Mouse (Mus musculus) CH12.LX (cell line): ENCODE data around the gene Olfr593. TPM values are rescaled to one million over a fixed set of nuclear protein-coding genes. Genes with fewer than 3 reads are reported as not detected.
"Not testable (repeated sequence)": the region's sequence is repeated elsewhere in the genome, so short reads cannot be mapped to it uniquely, and the experiment has no call there.

Experiments
- DNase-seq: peaks from one replicate; pipeline ENCODE4 v3.0.0-alpha.2; 2013; ENCODE audit errors: extremely low read depth
- H3K27ac ChIP-seq: 2 replicates; pipeline ENCODE4 v1.5.1; 2012; ENCODE audit warnings: low read depth, mild to moderate bottlenecking, control low read depth, moderate library complexity; ENCODE audit not compliant: insufficient read depth
- H3K27me3 ChIP-seq: replicated peaks from 2 replicates; pipeline ENCODE3; 2012; ENCODE audit warnings: inconsistent platforms
- H3K36me3 ChIP-seq, 2 experiments: replicated peaks in 1 of 2; 2 replicates each; pipeline versions ENCODE3 to v1.6.1; 2012; ENCODE audit warnings: inconsistent platforms in 1 of 2, low read length in 1 of 2, mild to moderate bottlenecking in 1 of 2, mixed read lengths in 1 of 2, moderate library complexity in 1 of 2; ENCODE audit not compliant: control insufficient read depth in 1 of 2, insufficient read depth in 1 of 2
- H3K4me1 ChIP-seq, 2 experiments: 2 replicates each; pipeline ENCODE4 v1.6.1; 2012; ENCODE audit warnings: inconsistent platforms in 1 of 2, moderate library complexity in 1 of 2; ENCODE audit not compliant: insufficient read depth in 2 of 2, control insufficient read depth in 1 of 2
- H3K4me2 ChIP-seq: 2 replicates; pipeline ENCODE4 v1.6.1; 2012; ENCODE audit warnings: low read depth, mild to moderate bottlenecking, control low read depth; ENCODE audit not compliant: poor library complexity, insufficient read depth, severe bottlenecking
- H3K4me3 ChIP-seq, 3 experiments: fragments of 150-350 bp in 1 of 3; sonication (generic) in 1 of 3; replicated peaks in 1 of 3; 2 replicates each; pipeline versions ENCODE3 to v1.5.1; 2011 to 2012; ENCODE audit warnings: low read depth in 2 of 3, low read length in 2 of 3, mild to moderate bottlenecking in 2 of 3, moderate library complexity in 2 of 3, control low read depth in 1 of 3, improper control_type of control experiment in 1 of 3, inconsistent platforms in 1 of 3, mixed read lengths in 1 of 3; ENCODE audit not compliant: poor library complexity in 1 of 3
- H3K79me2 ChIP-seq: replicated peaks from 2 replicates; pipeline ENCODE4 v1.6.1; 2012; ENCODE audit warnings: mild to moderate bottlenecking, moderate library complexity; ENCODE audit not compliant: control insufficient read depth, poor library complexity, insufficient read depth, severe bottlenecking; ENCODE audit errors: extremely low read depth
- H3K9ac ChIP-seq: 2 replicates; pipeline ENCODE4 v1.6.1; 2012; ENCODE audit warnings: low read depth, mild to moderate bottlenecking, control low read depth, moderate library complexity; ENCODE audit not compliant: insufficient read depth
- H3K9me3 ChIP-seq: replicated peaks from 2 replicates; pipeline ENCODE3; 2012; ENCODE audit warnings: low read length, inconsistent platforms, mixed read lengths
- dilution Hi-C: fragments of 300-500 bp; cut with MboI; formaldehyde crosslinking; loops from 2 replicates; pipeline ENCODE4 v1.14.3; 2020; ENCODE audit warnings: low sequenced_read_pairs; ENCODE audit not compliant: extremely low pct_unique_long_range_greater_than_20kb, extremely low pct_ligation_motif_present
- in situ Hi-C: fragments of 300-500 bp; cut with MboI; formaldehyde crosslinking; loops from 3 replicates; pipeline ENCODE4 v1.14.3; 2019; ENCODE audit warnings: low sequenced_read_pairs, low pct_ligation_motif_present, low pct_unique_long_range_greater_than_20kb, mixed read lengths
- polyA plus RNA-seq: library from polyadenylated mRNA; unstranded; fragments of >175 nt; gene quantifications from 2 replicates; pipeline ENCODE4 v1.2.1, GENCODE M21; 2012; ENCODE audit warnings: low read depth; ENCODE audit not compliant: insufficient read length
- total RNA-seq, 2 experiments: library from RNA; depleted of rRNA; stranded (reverse); fragments of 300-350 nt in 1 of 2; fragments of >200 nt in 1 of 2; gene quantifications; 2 replicates each; pipeline ENCODE4 v1.2.3; 2012 to 2014

The Olfr593 gene
- total and polyA plus RNA-seq, 3 experiments: not detected

DNA sequence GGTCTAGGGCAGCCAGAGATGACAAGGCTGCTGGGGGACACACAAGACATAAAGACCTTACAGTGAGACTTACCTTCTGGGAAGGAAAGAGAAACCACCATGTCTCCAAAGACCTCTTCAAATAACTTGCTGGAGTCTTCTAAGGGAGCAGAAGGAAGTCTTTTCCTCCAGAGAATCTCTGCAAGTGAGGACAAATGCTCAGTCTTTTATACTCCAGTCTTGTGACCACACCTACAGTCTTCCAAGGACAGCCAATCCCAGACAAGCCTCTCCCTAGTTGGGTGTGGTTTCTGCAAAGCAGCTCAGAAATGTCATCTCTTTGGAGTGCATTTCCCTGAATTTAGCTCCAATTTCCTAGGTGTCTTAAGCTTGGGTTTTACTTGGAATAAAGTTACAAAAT is 40.7 kb downstream of the Olfr593 start, which contains the start of gene Usp17ld:
Gene Usp17ld (minus strand): TSS at position 101 of the 400 bp plus-strand sequence.
- H3K9ac ChIP-seq, dilution Hi-C loops, H3K9me3 ChIP-seq, H3K4me1 ChIP-seq, H3K4me2 ChIP-seq, H3K27ac ChIP-seq, H3K36me3 ChIP-seq, in situ Hi-C loops, H3K4me3 ChIP-seq, DNase-seq, H3K79me2 ChIP-seq, H3K27me3 ChIP-seq: not testable (repeated sequence)

Other genes starting within 250 kb of the Olfr593 start
Only the 20 nearest of the 24 such genes appear.
- gene Olfr578, start 222.5 kb upstream of the Olfr593 start, total RNA-seq (2012; rRNA removed): not detected in 2 replicates
- gene Olfr578, start 222.5 kb upstream of the Olfr593 start, total RNA-seq (2014; rRNA removed): not detected in 2 replicates
- gene Olfr578, start 222.5 kb upstream of the Olfr593 start, polyA plus RNA-seq: not detected in 2 replicates
- gene Olfr582, start 173.8 kb upstream of the Olfr593 start, total RNA-seq (2012; rRNA removed): not detected in 2 replicates
- not detected in 2 replicates for gene Olfr582, start 173.8 kb upstream of the Olfr593 start, total RNA-seq (2014; rRNA removed)
- gene Olfr582, start 173.8 kb upstream of the Olfr593 start, polyA plus RNA-seq: not detected in 2 replicates
- gene Olfr583, start 160.6 kb upstream of the Olfr593 start, total RNA-seq (2012; rRNA removed): not detected in 2 replicates
- not detected in 2 replicates for gene Olfr583, start 160.6 kb upstream of the Olfr593 start, total RNA-seq (2014; rRNA removed)
- not detected in 2 replicates for gene Olfr583, start 160.6 kb upstream of the Olfr593 start, polyA plus RNA-seq
- not detected in 2 replicates for gene Olfr584, start 130.0 kb upstream of the Olfr593 start, total RNA-seq (2012; rRNA removed)
- not detected in 2 replicates for gene Olfr584, start 130.0 kb upstream of the Olfr593 start, total RNA-seq (2014; rRNA removed)
- gene Olfr584, start 130.0 kb upstream of the Olfr593 start, polyA plus RNA-seq: not detected in 2 replicates
- not detected in 2 replicates for gene Olfr585, start 114.1 kb upstream of the Olfr593 start, total RNA-seq (2012; rRNA removed)
- gene Olfr585, start 114.1 kb upstream of the Olfr593 start, total RNA-seq (2014; rRNA removed): not detected in 2 replicates
- gene Olfr585, start 114.1 kb upstream of the Olfr593 start, polyA plus RNA-seq: not detected in 2 replicates
- not detected in 2 replicates for gene Olfr586, start 86.2 kb upstream of the Olfr593 start, total RNA-seq (2012; rRNA removed)
- gene Olfr586, start 86.2 kb upstream of the Olfr593 start, total RNA-seq (2014; rRNA removed): not detected in 2 replicates
- gene Olfr586, start 86.2 kb upstream of the Olfr593 start, polyA plus RNA-seq: not detected in 2 replicates
- gene Olfr588-ps1, start 71.0 kb upstream of the Olfr593 start, total RNA-seq (2012; rRNA removed): not detected in 2 replicates
- gene Olfr588-ps1, start 71.0 kb upstream of the Olfr593 start, total RNA-seq (2014; rRNA removed): not detected in 2 replicates
- not detected in 2 replicates for gene Olfr588-ps1, start 71.0 kb upstream of the Olfr593 start, polyA plus RNA-seq
- not detected in 2 replicates for gene Olfr589, start 55.5 kb upstream of the Olfr593 start, total RNA-seq (2012; rRNA removed)
- not detected in 2 replicates for gene Olfr589, start 55.5 kb upstream of the Olfr593 start, total RNA-seq (2014; rRNA removed)
- not detected in 2 replicates for gene Olfr589, start 55.5 kb upstream of the Olfr593 start, polyA plus RNA-seq
- not detected in 2 replicates for gene Olfr591, start 33.5 kb upstream of the Olfr593 start, total RNA-seq (2012; rRNA removed)
- gene Olfr591, start 33.5 kb upstream of the Olfr593 start, total RNA-seq (2014; rRNA removed): not detected in 2 replicates
- not detected in 2 replicates for gene Olfr591, start 33.5 kb upstream of the Olfr593 start, polyA plus RNA-seq
- not detected in 2 replicates for gene Olfr592, start 27.1 kb upstream of the Olfr593 start, total RNA-seq (2012; rRNA removed)
- not detected in 2 replicates for gene Olfr592, start 27.1 kb upstream of the Olfr593 start, total RNA-seq (2014; rRNA removed)
- not detected in 2 replicates for gene Olfr592, start 27.1 kb upstream of the Olfr593 start, polyA plus RNA-seq
- gene Olfr594, start 5.1 kb downstream of the Olfr593 start, total RNA-seq (2012; rRNA removed): not detected in 2 replicates
- not detected in 2 replicates for gene Olfr594, start 5.1 kb downstream of the Olfr593 start, total RNA-seq (2014; rRNA removed)
- gene Olfr594, start 5.1 kb downstream of the Olfr593 start, polyA plus RNA-seq: not detected in 2 replicates
- gene Usp17ld, start 40.6 kb downstream of the Olfr593 start, total RNA-seq (2012; rRNA removed): not detected in 2 replicates
- not detected in 2 replicates for gene Usp17ld, start 40.6 kb downstream of the Olfr593 start, total RNA-seq (2014; rRNA removed)
- not detected in 2 replicates for gene Usp17ld, start 40.6 kb downstream of the Olfr593 start, polyA plus RNA-seq
- gene Olfr596, start 93.8 kb downstream of the Olfr593 start, total RNA-seq (2012; rRNA removed): not detected in 2 replicates
- gene Olfr596, start 93.8 kb downstream of the Olfr593 start, total RNA-seq (2014; rRNA removed): not detected in 2 replicates
- not detected in 2 replicates for gene Olfr596, start 93.8 kb downstream of the Olfr593 start, polyA plus RNA-seq
- not detected in 2 replicates for gene Olfr597, start 104.5 kb downstream of the Olfr593 start, total RNA-seq (2012; rRNA removed)
- gene Olfr597, start 104.5 kb downstream of the Olfr593 start, total RNA-seq (2014; rRNA removed): not detected in 2 replicates
- gene Olfr597, start 104.5 kb downstream of the Olfr593 start, polyA plus RNA-seq: not detected in 2 replicates
- not detected in 2 replicates for gene Olfr598, start 111.7 kb downstream of the Olfr593 start, total RNA-seq (2012; rRNA removed)
- gene Olfr598, start 111.7 kb downstream of the Olfr593 start, total RNA-seq (2014; rRNA removed): not detected in 2 replicates
- gene Olfr598, start 111.7 kb downstream of the Olfr593 start, polyA plus RNA-seq: not detected in 2 replicates
- not detected in 2 replicates for gene Olfr599, start 124.1 kb downstream of the Olfr593 start, total RNA-seq (2012; rRNA removed)
- not detected in 2 replicates for gene Olfr599, start 124.1 kb downstream of the Olfr593 start, total RNA-seq (2014; rRNA removed)
- gene Olfr599, start 124.1 kb downstream of the Olfr593 start, polyA plus RNA-seq: not detected in 2 replicates
- gene Olfr600, start 137.8 kb downstream of the Olfr593 start, total RNA-seq (2012; rRNA removed): not detected in 2 replicates
- gene Olfr600, start 137.8 kb downstream of the Olfr593 start, total RNA-seq (2014; rRNA removed): not detected in 2 replicates
- not detected in 2 replicates for gene Olfr600, start 137.8 kb downstream of the Olfr593 start, polyA plus RNA-seq
- gene Olfr601, start 150.8 kb downstream of the Olfr593 start, total RNA-seq (2012; rRNA removed): not detected in 2 replicates
- gene Olfr601, start 150.8 kb downstream of the Olfr593 start, total RNA-seq (2014; rRNA removed): not detected in 2 replicates
- gene Olfr601, start 150.8 kb downstream of the Olfr593 start, polyA plus RNA-seq: not detected in 2 replicates
- gene Olfr603, start 174.3 kb downstream of the Olfr593 start, total RNA-seq (2012; rRNA removed): not detected in 2 replicates
- gene Olfr603, start 174.3 kb downstream of the Olfr593 start, total RNA-seq (2014; rRNA removed): not detected in 2 replicates
- not detected in 2 replicates for gene Olfr603, start 174.3 kb downstream of the Olfr593 start, polyA plus RNA-seq
- gene Usp17lc, start 203.2 kb downstream of the Olfr593 start, total RNA-seq (2012; rRNA removed): not detected in 2 replicates
- gene Usp17lc, start 203.2 kb downstream of the Olfr593 start, total RNA-seq (2014; rRNA removed): not detected in 2 replicates
- gene Usp17lc, start 203.2 kb downstream of the Olfr593 start, polyA plus RNA-seq: not detected in 2 replicates